Mouse (Mus musculus): ENCODE results near the gene Arhgef17.

DNA sequence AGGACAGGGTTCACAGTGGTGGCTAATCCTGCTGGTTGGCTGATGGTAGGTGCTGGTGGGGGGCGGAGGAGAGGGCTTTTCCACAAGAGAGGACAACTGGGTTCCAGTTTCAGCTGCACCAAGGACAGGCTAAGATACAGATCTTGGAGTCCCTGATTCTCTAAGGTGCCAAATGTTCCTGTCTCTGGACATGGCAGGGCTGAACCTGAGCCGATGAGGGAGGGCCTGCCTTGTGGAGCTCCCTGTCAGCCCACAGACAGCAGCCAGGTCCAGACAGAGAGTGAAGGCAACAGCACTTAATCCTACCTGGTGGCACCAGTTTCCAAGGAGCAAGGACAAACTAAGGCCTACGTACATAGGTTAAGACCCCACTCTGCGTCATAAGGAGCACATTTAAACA is 47.4 kb downstream of the Arhgef17 start:
- TF ChIP-seq CTCF (IDR thresholded peaks at IDR 0.05; ENCODE audit: borderline replicate concordance, control insufficient read depth, extremely low read depth, insufficient read depth, low read length, poor library complexity) (no peak), POLR2A (IDR thresholded peaks at IDR 0.05; ENCODE audit: control insufficient read depth, extremely low read depth, insufficient read depth, low read length, poor library complexity) (no peak)
